Mouse (Mus musculus) kidney, adult 2 months (tissue): Measurements from ENCODE around the gene Cd109. TPM values are rescaled to one million over a fixed set of nuclear protein-coding genes. Genes with fewer than 3 reads are reported as not detected.

Experiments used
- DNase-seq: peaks from one replicate; pipeline ENCODE4 v3.0.0; 2021
- H3K27ac ChIP-seq: fragments of 200-500 bp; 2 replicates; pipeline ENCODE4 v1.5.1; 2012; ENCODE audit warnings: low read depth, low read length, control low read depth, inconsistent platforms; ENCODE audit not compliant: insufficient read depth
- H3K27me3 ChIP-seq: fragments of 200-500 bp; replicated peaks from 2 replicates; pipeline ENCODE4 v1.6.1; 2012; ENCODE audit warnings: mild to moderate bottlenecking, moderate library complexity, low read length, inconsistent platforms; ENCODE audit not compliant: control insufficient read depth, insufficient read depth
- H3K36me3 ChIP-seq: fragments of 200-500 bp; 2 replicates; pipeline ENCODE4 v1.6.1; 2012; ENCODE audit warnings: mild to moderate bottlenecking, moderate library complexity, low read length, inconsistent platforms; ENCODE audit not compliant: control insufficient read depth, insufficient read depth
- H3K4me1 ChIP-seq: fragments of 200-500 bp; 2 replicates; pipeline ENCODE4 v1.6.1; 2011; ENCODE audit warnings: low read length; ENCODE audit not compliant: control insufficient read depth, insufficient read depth
- H3K4me3 ChIP-seq: fragments of 200-500 bp; 2 replicates; pipeline ENCODE4 v1.5.1; 2011; ENCODE audit warnings: mild to moderate bottlenecking, low read depth, low read length, control low read depth; ENCODE audit not compliant: insufficient read depth
- CTCF ChIP-seq: fragments of 200-500 bp; conservative IDR thresholded peaks from 2 replicates; pipeline ENCODE4 v1.5.1; 2011; ENCODE audit warnings: low read depth, mild to moderate bottlenecking, control low read depth, low read length, moderate library complexity, mixed read lengths; ENCODE audit not compliant: insufficient read depth, insufficient read length
- POLR2A ChIP-seq: fragments of 200-500 bp; IDR thresholded peaks from one replicate; pipeline ENCODE4 v1.6.1; 2011; ENCODE audit warnings: low read depth, low read length, control low read depth
- WGBS: fragments of 180-500 bp; shearing (Covaris S2); methylation state at CpG from one replicate; pipeline ENCODE4 v1.1.7; 2018; 5-methylcytosine and 5-hydroxymethylcytosine counted together
- polyA plus RNA-seq: library from polyadenylated mRNA; depleted of rRNA; stranded (reverse); fragments of >200 nt; gene quantifications from 2 replicates; pipeline ENCODE4 v1.2.3, GENCODE M21; 2012

The Cd109 gene
- polyA plus RNA-seq, 1 experiment: 0.30 TPM

DNA sequence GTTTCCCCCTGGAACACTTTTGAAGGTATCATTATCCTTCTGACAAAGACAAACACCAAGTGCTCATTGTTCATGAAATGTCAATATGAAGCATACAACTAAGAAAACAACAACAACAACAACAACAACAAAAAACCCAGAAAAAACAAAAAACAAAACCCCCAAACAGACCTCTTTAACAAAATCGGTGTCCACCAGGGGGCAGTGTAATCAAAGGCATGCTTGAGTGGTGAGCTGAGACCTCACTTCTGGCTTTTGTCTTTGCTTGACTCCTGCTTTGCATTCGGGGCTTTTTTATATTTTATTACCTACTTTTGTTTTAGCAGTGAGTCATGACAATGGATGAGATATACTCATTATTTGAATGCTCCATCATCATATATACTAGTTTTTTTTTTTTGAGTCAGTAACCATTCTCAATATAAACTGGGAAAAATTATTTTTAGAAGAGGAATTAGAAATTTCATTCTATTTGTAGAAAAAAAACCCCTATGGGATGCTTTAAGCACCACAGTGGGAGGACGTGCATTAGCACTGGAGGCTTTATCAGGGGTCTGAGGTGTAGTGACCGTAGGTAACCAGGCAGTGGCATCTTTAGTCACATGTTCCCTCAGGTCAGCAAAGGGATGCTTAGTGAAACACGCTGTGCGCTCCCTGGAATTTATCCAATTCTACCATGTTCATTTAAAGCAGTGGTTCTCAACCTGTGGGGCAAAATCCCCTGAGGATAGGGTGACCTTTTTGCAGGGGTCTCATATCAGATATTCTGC, 30.8 kb downstream of the Cd109 start:
- Histone ChIP-seq H3K4me3 (no peak overlapping the region), H3K36me3 (no peaks in the 10 kb centered on the region), H3K4me1 (no peaks in the 10 kb centered on the region), H3K27ac (no peak overlapping the region), H3K27me3 (no peaks in the 10 kb centered on the region)
- WGBS: 42% methylated on average over 6 of the region's 6 CpGs
- TF ChIP-seq POLR2A: no peak
- peak; percentile 50 for TF ChIP-seq CTCF
- peak; percentile 46 for DNase-seq

GRCm38 (mm10) chr9:78648641-78649040, 33.3 kb downstream of the Cd109 start:
- H3K27me3 ChIP-seq: no peaks in the 10 kb centered on the region
- no peak overlapping the region for H3K4me3 ChIP-seq
- H3K4me1 ChIP-seq: no peaks in the 10 kb centered on the region
- H3K27ac ChIP-seq: no peak overlapping the region
- 56% methylated on average over 8 of the region's 8 CpGs for WGBS
- peak; percentile 23 for DNase-seq
- no peaks in the 10 kb centered on the region for H3K36me3 ChIP-seq
- no peak for TF ChIP-seq CTCF
- no peak for TF ChIP-seq POLR2A

- Histone ChIP-seq H3K36me3 (no peaks in the 10 kb centered on the region), H3K27me3 (no peaks in the 10 kb centered on the region), H3K4me1 (no peaks in the 10 kb centered on the region), H3K4me3 (no peak overlapping the region), H3K27ac (no peak overlapping the region)
- TF ChIP-seq CTCF (no peak), POLR2A (no peak)
- no peak for DNase-seq
Measured at GRCm38 (mm10) chr9:78649398-78649797, 34.1 kb downstream of the Cd109 start.

DNA sequence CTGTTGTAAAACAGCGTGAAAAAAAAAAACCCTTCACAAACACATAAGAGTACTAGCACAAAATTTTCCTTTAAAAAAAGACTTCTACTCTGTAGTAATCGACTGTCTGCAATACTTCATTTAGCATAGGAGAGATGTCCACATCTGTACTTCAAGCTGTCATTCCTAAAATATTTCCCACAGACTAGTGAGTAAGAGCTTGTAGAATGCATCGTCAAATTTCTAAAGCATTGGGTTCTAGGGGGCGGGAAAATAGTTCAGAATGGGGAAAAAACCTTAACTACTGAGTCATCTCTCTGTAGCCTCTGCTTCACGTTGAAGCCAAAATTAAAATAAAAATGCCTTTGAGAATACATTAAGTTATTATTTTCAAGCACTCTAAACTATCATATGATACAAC, 42.2 kb downstream of the Cd109 start:
- TF ChIP-seq POLR2A (no peak), CTCF (no peak)
- no peaks in the 10 kb centered on the region for H3K27me3 ChIP-seq
- no peak for DNase-seq
- no peak overlapping the region for H3K27ac ChIP-seq
- no peaks in the 10 kb centered on the region for H3K4me1 ChIP-seq
- H3K36me3 ChIP-seq: no peaks in the 10 kb centered on the region
- 79% methylated on average over 5 of the region's 5 CpGs for WGBS
- no peak overlapping the region for H3K4me3 ChIP-seq

DNA sequence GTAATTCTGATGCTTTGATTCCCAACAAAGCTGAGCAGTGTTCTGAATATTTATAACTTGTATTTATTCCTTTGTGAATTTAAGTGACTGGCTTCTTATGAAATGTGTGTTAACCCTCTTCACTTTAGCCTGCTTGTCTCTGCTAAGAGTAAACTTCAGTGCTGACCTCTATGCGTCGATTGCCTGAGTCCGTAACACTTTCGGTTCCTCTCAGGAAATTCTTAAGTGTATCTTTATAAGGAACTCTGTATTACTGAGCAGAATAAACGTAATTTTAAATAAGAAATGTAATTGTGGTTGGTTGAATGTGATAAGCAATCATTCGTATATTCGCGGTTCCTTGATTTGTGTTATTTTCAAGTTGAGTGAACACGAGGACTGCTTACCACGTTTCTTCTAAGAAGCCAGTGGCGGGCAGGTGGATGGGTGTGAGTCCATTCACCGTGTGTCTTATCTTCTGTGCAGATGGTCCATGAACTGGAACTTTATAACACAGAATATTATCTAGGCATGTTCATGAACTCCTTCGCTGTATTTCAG, 56.2 kb downstream of the Cd109 start:
- WGBS: 72% methylated on average over 13 of the region's 13 CpGs
- TF ChIP-seq CTCF: no peak
- TF ChIP-seq POLR2A: no peak
- Histone ChIP-seq H3K4me1 (no peaks in the 10 kb centered on the region), H3K36me3 (no peaks in the 10 kb centered on the region), H3K27me3 (no peaks in the 10 kb centered on the region), H3K27ac (no peak overlapping the region), H3K4me3 (no peak overlapping the region)
- no peak for DNase-seq

DNA sequence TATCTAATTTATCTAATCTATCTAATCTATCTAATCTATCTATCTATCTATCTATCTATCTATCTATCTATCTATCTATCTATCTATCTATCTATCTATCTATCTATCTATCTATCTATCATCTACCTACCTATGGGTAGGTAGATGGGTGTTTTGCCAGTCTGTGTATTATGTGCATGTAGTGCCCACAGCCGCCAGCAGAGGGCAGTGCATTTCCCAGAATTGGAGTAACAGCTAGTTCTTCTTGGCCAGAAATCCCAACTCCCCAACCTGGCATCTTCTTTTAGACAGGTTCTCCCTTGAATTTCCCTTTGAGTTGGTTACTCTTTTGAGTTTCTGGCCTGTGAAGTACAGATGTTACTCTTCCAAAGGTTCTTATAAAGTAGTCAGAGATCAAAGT, 85.3 kb downstream of the Cd109 start:
- peak; percentile 63 for DNase-seq
- Histone ChIP-seq H3K4me3 (no peak overlapping the region), H3K4me1 (no peaks in the 10 kb centered on the region), H3K27ac (no peak overlapping the region), H3K36me3 (no peaks in the 10 kb centered on the region), H3K27me3 (no peaks in the 10 kb centered on the region)
- WGBS: 3% methylated on average over 1 of the region's 1 CpGs
- TF ChIP-seq CTCF: peak; percentile 73
- TF ChIP-seq POLR2A: no peak

DNA sequence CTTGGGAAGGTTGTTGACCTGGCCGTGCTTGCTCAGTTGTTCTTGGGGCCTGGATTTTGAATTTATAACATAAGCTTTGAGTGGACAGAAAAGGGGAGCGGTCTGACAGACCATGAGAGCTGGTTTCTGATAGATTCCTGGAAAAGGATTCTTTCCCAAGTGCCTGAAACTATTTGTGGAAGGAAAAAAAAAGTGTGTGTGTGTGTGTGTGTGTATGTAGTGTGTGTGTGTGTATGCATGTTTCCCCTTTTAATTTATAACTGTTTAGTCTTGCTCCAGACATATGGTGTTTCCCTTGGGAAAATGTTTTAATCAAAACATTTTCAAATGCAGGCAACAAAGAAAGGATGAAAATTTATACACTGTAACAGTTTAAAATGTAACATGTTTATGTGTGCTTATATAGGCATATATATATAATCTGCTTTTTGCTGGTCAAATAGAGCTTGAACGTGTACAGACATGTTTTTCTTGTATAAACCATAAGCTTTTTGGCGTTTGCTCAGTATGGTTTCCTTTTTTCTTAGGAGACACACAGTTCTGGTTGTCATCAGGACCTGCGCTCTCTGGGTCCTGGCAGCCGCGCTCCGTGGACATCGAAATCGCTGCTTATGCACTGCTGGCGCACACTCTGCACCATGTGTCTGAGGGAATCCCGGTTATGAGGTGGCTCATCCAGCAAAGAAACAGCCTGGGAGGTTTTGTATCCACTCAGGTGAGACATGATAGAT, 87.3 kb downstream of the Cd109 start:
- no peak for DNase-seq
- Histone ChIP-seq H3K4me1 (no peaks in the 10 kb centered on the region), H3K4me3 (no peak overlapping the region), H3K27ac (no peak overlapping the region), H3K36me3 (no peaks in the 10 kb centered on the region), H3K27me3 (no peaks in the 10 kb centered on the region)
- 86% methylated on average over 12 of the region's 12 CpGs for WGBS
- TF ChIP-seq POLR2A: no peak
